Mouse (Mus musculus) bone marrow macrophage, adult 2 months (primary cell): ENCODE data around the gene Smim12.

Experiments used
- CTCF ChIP-seq: IDR thresholded peaks from 2 replicates; pipeline ENCODE4 v1.5.1; 2012; ENCODE audit warnings: low read depth, mild to moderate bottlenecking, low read length, moderate library complexity
- POLR2A ChIP-seq: IDR thresholded peaks from 2 replicates; pipeline ENCODE4 v1.6.1; 2012; ENCODE audit warnings: mild to moderate bottlenecking, low read depth, low read length, borderline replicate concordance

- TF ChIP-seq CTCF = no peak
- no peak for TF ChIP-seq POLR2A
Observed at GRCm38 (mm10) chr4:127243953-127244352, 369 bp downstream of the Smim12 start.
